Comparison of ENCODE assay signal across 31 mouse cellular contexts in the genomic region with DNA sequence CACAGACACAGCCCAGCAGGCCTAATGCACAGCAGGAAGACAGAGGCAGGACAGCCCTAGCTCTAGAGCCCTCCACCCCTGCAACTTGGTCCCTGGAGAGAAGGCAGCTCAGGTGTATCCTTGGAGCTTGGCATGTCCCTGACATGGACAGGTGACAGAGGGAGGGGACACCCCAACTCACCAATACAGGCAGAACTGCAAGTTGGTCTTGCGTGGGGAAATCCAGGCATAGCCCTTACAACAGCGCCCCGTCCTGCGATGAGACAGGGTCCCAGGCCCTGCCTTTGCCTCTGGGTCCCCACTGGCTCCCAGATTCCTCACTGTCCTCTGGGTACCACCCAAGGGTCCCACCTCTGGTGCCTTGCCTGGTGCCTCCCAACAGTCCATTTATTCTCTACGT. TPM values are rescaled to one million over a fixed set of nuclear protein-coding genes. Genes with fewer than 3 reads are reported as not detected.
"Had no signal": no experiment of that assay in that cellular context is flagged by ENCODE, and none has a peak within 500 bp of the region (broad histone marks: within the 10 kb centered on the region; RNA-seq: fewer than 3 reads in every experiment).

No protein-coding gene starts in this region.

- H3K9me3 ChIP-seq: heart, embryonic 13.5 days; heart, embryonic 15.5 days; limb, embryonic 13.5 days; liver, embryonic 13.5 days; liver, embryonic 15.5 days had no signal

- H3K27ac ChIP-seq: heart, adult 2 months; heart, embryonic 13.5 days; heart, embryonic 15.5 days; hindbrain, embryonic 14.5 days; layer of hippocampus, adult 2 months; left cerebral cortex, adult 2 months; limb, embryonic 13.5 days; liver, embryonic 13.5 days; liver, embryonic 15.5 days had no signal

- ATAC-seq: hindbrain, embryonic 16.5 days; inflammation-experienced regulatory T-cells, adult 6 months; intestine, postnatal 0 days had no signal

- H3K4me3 ChIP-seq: heart, adult 2 months; heart, embryonic 13.5 days; heart, embryonic 15.5 days; layer of hippocampus, adult 2 months; left cerebral cortex, adult 2 months; limb, embryonic 13.5 days; liver, embryonic 13.5 days; liver, embryonic 15.5 days had no signal

- H3K4me1 ChIP-seq: heart, embryonic 13.5 days; heart, embryonic 15.5 days; limb, embryonic 13.5 days; liver, embryonic 13.5 days; liver, embryonic 15.5 days had no signal

- DNase-seq: gastrocnemius, postnatal 14 days; gastrocnemius, postnatal 36 days; heart, postnatal 14 days; heart, postnatal 36 days; kidney, adult 18-20 months; kidney, adult 8-10 months; kidney, postnatal 10 days; kidney, postnatal 4 days; liver; liver, embryonic 13.5 days had no signal

- H3K9ac ChIP-seq: heart, embryonic 13.5 days; heart, embryonic 15.5 days; hindbrain, embryonic 14.5 days; limb, embryonic 13.5 days; liver, embryonic 13.5 days; liver, embryonic 15.5 days had no signal

- H3K4me2 ChIP-seq: heart, embryonic 13.5 days; heart, embryonic 15.5 days; hindbrain, embryonic 14.5 days; limb, embryonic 13.5 days; liver, embryonic 11.5 days; liver, embryonic 13.5 days; liver, embryonic 15.5 days had no signal

- H3K27me3 ChIP-seq: heart, embryonic 15.5 days; limb, embryonic 13.5 days; liver, embryonic 13.5 days; liver, embryonic 15.5 days had no signal

- H3K36me3 ChIP-seq: heart, embryonic 13.5 days; heart, embryonic 15.5 days; limb, embryonic 13.5 days; liver, embryonic 13.5 days; liver, embryonic 15.5 days had no signal

RNA-seq across cellular contexts. Expression of a gene that starts 1.4 kb away (rescaled TPM):
- total RNA-seq: gastrocnemius, adult 18-20 months; gastrocnemius, adult 8-10 months; gastrocnemius, postnatal 14 days; gastrocnemius, postnatal 36 days; heart, adult 2 months; heart, postnatal 14 days; heart, postnatal 36 days; hematopoietic stem cell, adult 5-6 weeks; layer of hippocampus, postnatal 10 days had no signal
- polyA plus RNA-seq: heart, embryonic 13.5 days; heart, embryonic 15.5 days; heart, postnatal 0 days; hindbrain, embryonic 11.5 days; hindbrain, embryonic 14.5 days; hindbrain, embryonic 16.5 days; inflammation-experienced regulatory T-cells, adult 6 months; intestine, postnatal 0 days; kidney, embryonic 14.5 days; kidney, embryonic 16.5 days; limb, embryonic 11.5 days; limb, embryonic 13.5 days; liver, embryonic 11.5 days; liver, embryonic 13.5 days; liver, embryonic 15.5 days had no signal

RNA-seq across cellular contexts. Expression of a gene that starts 28.1 kb away (rescaled TPM):
- total RNA-seq: heart, postnatal 14 days had no signal
- polyA plus RNA-seq: heart, embryonic 13.5 days; heart, embryonic 15.5 days; heart, postnatal 0 days; inflammation-experienced regulatory T-cells, adult 6 months; kidney, embryonic 14.5 days; limb, embryonic 11.5 days; liver, embryonic 11.5 days; liver, embryonic 13.5 days; liver, embryonic 15.5 days had no signal

RNA-seq across cellular contexts. Expression of a gene that starts 52.0 kb away (rescaled TPM):
- total RNA-seq: hematopoietic stem cell, adult 5-6 weeks had no signal
- polyA plus RNA-seq: inflammation-experienced regulatory T-cells, adult 6 months had no signal
